Mouse (Mus musculus): ENCODE data around the gene Spo11. TPM values are rescaled to one million over a fixed set of nuclear protein-coding genes. Genes with fewer than 3 reads are reported as not detected.

Spo11 gene
- polyA plus RNA-seq, 1 experiment = not detected

DNA sequence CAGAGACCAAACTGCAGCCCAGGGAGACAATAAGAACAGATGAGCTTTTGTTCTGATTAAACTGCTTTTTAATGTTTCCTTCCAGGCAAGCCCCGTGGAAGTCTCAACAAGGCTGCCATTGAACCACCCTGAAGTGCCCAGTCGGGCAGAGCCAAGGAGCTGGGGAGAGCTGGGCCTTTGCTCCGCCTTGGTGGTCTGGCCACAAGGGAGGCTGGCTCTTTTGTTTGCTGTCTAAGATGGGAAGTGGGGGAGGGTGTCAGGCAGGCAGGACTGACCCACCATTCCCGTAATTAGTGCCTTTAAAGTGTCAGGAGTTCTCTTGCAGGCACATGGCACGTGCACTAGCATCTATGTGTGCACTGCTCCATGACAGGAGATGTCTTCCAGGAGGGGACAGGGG is 18.9 kb upstream of the Spo11 start:
- H3K4me3 ChIP-seq (ENCODE audit: insufficient read depth, low read length) = no peak overlapping the region
- no peak overlapping the region for H3K27ac ChIP-seq (ENCODE audit: insufficient read depth, low read depth, low read length)
- TF ChIP-seq POLR2A (IDR thresholded peaks at IDR 0.05; ENCODE audit: borderline replicate concordance, low read depth, low read length) = no peak
- no peak for TF ChIP-seq CTCF (IDR thresholded peaks at IDR 0.05; ENCODE audit: low read depth, low read length)
- no peaks in the 10 kb centered on the region for H3K4me1 ChIP-seq (ENCODE audit: control insufficient read depth, insufficient read depth, low read length)

DNA sequence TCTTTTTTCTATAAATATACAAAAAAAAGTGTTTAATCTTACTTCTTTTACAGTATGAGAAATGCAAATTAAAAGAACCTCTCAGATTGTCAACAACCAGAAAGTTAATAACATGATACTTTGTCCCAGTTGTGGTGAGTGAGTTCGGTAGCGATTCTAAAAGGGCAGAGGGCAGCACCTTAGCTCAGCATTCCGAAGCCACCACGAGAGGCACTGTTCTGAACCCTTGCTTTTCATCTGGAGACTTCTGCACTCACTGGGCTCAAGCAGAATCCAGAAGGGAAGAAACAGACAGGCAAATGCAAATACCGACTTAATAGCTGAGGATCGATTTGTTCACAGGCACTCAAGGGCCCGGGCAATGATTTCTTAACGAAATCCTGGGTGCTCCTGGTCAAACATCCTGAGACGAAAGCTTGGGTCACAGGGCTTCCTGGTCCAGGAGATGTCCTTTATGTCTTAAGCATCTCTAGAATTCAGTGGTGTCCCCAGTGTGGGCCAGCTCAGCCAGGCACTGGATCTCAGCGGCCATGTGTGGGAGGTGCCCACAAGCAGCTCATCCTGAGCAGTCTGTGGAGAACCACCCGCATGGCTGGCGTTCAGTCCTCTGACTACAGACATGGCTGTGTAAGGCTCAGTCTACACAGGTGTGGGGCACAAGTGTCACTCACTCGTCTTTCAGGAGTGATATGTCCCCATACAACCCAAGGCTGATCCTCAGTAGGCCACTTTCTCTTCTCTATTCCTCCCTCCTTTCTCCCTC is 18.3 kb upstream of the Spo11 start:
- Histone ChIP-seq H3K4me3 (ENCODE audit: insufficient read depth, low read length) (no peak overlapping the region), H3K27ac (ENCODE audit: insufficient read depth, low read depth, low read length) (no peak overlapping the region), H3K4me1 (ENCODE audit: control insufficient read depth, insufficient read depth, low read length) (no peaks in the 10 kb centered on the region)
- TF ChIP-seq CTCF (IDR thresholded peaks at IDR 0.05; ENCODE audit: low read depth, low read length) (no peak), POLR2A (IDR thresholded peaks at IDR 0.05; ENCODE audit: borderline replicate concordance, low read depth, low read length) (no peak)

DNA sequence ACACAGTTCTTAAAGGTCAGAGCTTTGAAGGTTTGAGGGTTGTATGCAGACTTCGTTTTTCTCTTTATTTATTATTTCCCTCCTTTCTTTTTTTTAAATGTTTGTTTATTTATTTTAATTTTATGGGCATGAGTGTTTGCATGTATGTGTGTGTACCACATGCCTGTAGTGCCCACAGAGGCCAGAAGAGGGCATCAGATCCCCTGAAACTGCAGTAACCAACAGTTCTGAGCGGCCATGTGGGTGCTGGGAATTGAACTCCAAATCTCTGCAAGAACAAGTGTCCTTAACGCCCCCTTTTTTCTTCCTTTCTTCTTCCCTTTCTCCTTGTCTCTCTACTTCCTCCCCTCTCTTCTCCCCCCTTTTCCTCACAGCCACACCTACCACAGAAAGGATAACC is 17.1 kb upstream of the Spo11 start:
- no peaks in the 10 kb centered on the region for H3K4me1 ChIP-seq (ENCODE audit: control insufficient read depth, insufficient read depth, low read length)

DNA sequence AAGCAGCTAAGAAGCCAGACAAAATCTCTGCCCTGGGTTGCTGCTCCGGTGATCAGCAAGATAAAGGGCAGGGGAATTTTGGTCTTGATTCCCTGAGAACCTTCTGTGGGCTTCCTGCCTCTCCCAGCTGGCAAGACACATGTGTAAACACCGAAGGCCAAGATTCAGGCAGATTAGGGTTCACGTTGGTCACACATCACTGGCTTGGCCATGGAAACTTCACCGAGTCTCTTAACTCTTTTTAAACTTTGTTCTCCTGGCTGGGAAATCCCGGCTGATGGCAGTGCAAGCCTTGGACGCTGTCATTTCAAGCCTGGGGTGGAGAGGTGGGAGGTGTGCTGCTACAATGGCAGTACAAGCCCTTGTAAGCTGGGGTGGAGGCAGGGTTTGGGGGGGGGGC is 16.3 kb upstream of the Spo11 start:
- Histone ChIP-seq H3K4me1 (ENCODE audit: control insufficient read depth, insufficient read depth, low read length) (no peaks in the 10 kb centered on the region), H3K4me3 (ENCODE audit: insufficient read depth, low read length) (no peak overlapping the region), H3K27ac (ENCODE audit: insufficient read depth, low read depth, low read length) (no peak overlapping the region)
- TF ChIP-seq CTCF (IDR thresholded peaks at IDR 0.05; ENCODE audit: low read depth, low read length) = no peak
- TF ChIP-seq POLR2A (IDR thresholded peaks at IDR 0.05; ENCODE audit: borderline replicate concordance, low read depth, low read length) = no peak

More for the DNA sequence above, 17.1 kb upstream of the Spo11 start:
- Histone ChIP-seq H3K4me3 (ENCODE audit: insufficient read depth, low read length) (no peak overlapping the region), H3K27ac (ENCODE audit: insufficient read depth, low read depth, low read length) (no peak overlapping the region)
- TF ChIP-seq POLR2A (IDR thresholded peaks at IDR 0.05; ENCODE audit: borderline replicate concordance, low read depth, low read length) = no peak
- no peak for TF ChIP-seq CTCF (IDR thresholded peaks at IDR 0.05; ENCODE audit: low read depth, low read length)

DNA sequence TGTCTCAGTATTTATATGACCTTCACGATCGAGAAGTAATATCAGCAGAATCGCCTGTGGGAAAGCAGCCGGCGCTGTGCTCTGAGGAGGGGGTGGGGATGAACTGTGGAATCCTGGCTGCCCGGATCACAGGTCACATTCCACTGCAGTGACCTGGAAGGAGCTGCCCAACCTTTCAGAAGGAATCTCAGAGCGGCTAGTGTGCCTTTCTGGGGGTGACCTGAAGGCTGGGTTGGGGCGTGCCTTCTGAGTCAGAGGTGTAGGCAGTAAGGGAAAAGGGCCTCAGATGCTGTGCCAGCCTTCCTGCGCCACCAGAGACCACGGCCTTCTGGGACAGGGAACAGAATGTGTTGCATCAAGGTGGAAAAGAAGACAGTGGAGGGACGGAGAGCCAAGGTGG is 12.3 kb upstream of the Spo11 start:
- no peaks in the 10 kb centered on the region for H3K4me1 ChIP-seq (ENCODE audit: control insufficient read depth, insufficient read depth, low read length)
- H3K27ac ChIP-seq (ENCODE audit: insufficient read depth, low read depth, low read length) = no peak overlapping the region
- H3K4me3 ChIP-seq (ENCODE audit: insufficient read depth, low read length) = no peak overlapping the region
- TF ChIP-seq POLR2A (IDR thresholded peaks at IDR 0.05; ENCODE audit: borderline replicate concordance, low read depth, low read length) (no peak), CTCF (IDR thresholded peaks at IDR 0.05; ENCODE audit: low read depth, low read length) (no peak)

DNA sequence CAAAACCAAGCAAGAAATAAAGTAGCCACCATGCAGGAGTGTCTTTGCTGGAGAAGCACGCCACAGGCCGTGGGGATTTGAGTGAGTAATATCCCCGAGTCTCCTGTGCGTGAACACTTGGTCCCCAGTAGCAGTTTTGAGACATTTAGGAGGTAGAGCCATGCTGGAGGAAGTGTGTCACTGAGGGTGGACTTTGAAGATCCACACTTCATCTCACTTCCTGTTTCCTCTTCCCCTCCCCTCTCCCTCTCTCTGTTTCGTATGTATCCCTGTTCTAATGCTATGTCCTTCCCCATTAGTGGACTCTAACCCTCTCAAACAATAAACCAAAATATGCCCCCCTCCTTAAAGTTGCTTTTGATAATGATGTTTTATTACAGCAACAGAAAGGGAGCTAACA is 11.0 kb upstream of the Spo11 start:
- Histone ChIP-seq H3K4me3 (ENCODE audit: insufficient read depth, low read length) (no peak overlapping the region), H3K27ac (ENCODE audit: insufficient read depth, low read depth, low read length) (no peak overlapping the region), H3K4me1 (ENCODE audit: control insufficient read depth, insufficient read depth, low read length) (no peaks in the 10 kb centered on the region)
- TF ChIP-seq POLR2A (IDR thresholded peaks at IDR 0.05; ENCODE audit: borderline replicate concordance, low read depth, low read length) = no peak
- TF ChIP-seq CTCF (IDR thresholded peaks at IDR 0.05; ENCODE audit: low read depth, low read length) = no peak

DNA sequence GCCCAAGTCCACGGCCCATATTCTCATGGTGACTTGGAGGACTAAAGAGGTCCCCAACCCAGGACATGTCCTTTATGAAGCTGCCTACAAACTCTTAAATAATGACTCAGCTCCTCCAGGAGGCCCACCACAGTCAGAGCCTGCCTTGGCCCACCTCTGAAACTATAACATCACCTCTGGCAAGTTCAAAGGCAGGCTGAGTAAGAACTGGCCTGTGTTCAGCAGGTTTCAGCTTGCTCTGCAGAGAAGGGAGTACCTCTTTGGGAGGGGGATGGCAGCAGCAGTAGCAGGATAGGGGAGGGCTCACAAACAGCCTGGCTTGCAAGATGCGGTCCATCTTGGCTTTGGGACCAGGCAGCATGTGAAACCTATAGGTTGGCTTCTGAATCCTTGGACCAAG is 5.6 kb upstream of the Spo11 start:
- no peak overlapping the region for H3K4me3 ChIP-seq (ENCODE audit: insufficient read depth, low read length)
- H3K4me1 ChIP-seq (ENCODE audit: control insufficient read depth, insufficient read depth, low read length) = peaks cover 1% of the 10 kb centered on the region
- TF ChIP-seq CTCF (IDR thresholded peaks at IDR 0.05; ENCODE audit: low read depth, low read length) (no peak), POLR2A (IDR thresholded peaks at IDR 0.05; ENCODE audit: borderline replicate concordance, low read depth, low read length) (no peak)
- no peak overlapping the region for H3K27ac ChIP-seq (ENCODE audit: insufficient read depth, low read depth, low read length)

DNA sequence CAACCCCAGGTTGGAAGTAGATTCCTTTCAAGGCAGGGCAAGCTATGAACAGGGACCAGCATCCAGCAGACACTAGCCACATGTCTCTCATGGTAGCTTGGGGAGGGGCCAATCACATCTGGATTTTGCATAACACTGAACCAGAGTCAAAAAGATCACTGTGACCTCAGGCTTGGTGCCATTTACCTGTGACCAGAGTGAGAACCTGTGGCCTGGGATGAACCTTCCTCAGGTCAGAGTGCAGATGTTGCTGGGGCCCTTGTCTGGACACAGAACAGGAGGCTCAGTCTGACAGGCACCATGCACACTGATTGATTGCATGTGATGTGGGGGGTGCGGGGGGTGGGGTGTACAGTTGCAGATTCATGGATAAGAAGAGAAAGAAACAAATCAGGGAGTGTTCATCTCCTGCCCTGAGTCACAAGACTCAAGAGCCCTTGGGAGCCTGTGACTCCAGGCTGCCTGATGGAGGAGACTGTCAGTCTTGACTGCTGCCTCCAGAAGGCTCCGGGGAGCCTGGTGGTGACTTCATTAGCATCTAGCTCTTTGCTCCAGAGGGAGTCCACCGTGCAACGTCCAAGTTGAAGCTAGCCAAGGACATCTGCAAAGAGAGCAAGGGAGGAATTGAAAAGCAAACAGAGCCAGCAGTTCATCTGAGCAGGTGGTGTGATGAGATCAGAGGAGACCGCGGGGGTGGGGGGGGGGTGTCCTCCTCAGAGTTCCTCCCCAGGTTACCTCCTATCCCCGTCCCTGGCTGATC is 3.5 kb upstream of the Spo11 start:
- Histone ChIP-seq H3K4me3 (ENCODE audit: insufficient read depth, low read length) (no peak overlapping the region), H3K4me1 (ENCODE audit: control insufficient read depth, insufficient read depth, low read length) (peaks cover 6% of the 10 kb centered on the region), H3K27ac (ENCODE audit: insufficient read depth, low read depth, low read length) (no peak overlapping the region)
- TF ChIP-seq POLR2A (IDR thresholded peaks at IDR 0.05; ENCODE audit: borderline replicate concordance, low read depth, low read length) (no peak), CTCF (IDR thresholded peaks at IDR 0.05; ENCODE audit: low read depth, low read length) (no peak)

DNA sequence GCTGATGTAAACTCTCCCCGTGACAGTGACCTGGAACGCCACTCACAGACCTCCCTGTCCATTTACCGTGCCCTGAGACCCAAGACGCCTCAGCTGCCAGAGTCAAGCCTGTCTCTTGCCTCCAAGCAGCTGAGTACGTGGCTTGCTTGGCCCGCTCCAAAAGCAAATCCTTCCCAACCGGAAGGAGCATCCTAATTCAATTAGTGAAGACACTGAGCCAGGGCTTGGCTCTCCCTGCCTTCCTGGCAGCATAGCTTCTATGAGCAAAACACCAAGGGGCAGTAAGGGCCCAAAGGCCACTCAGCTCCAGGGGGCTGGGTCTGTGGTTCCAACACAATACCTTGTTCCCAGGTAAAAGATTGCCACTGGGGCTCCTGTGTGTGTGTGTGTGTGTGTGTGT is 2.8 kb upstream of the Spo11 start:
- Histone ChIP-seq H3K4me1 (ENCODE audit: control insufficient read depth, insufficient read depth, low read length) (peaks cover 6% of the 10 kb centered on the region), H3K27ac (ENCODE audit: insufficient read depth, low read depth, low read length) (no peak overlapping the region), H3K4me3 (ENCODE audit: insufficient read depth, low read length) (no peak overlapping the region)
- TF ChIP-seq CTCF (IDR thresholded peaks at IDR 0.05; ENCODE audit: low read depth, low read length) = no peak
- TF ChIP-seq POLR2A (IDR thresholded peaks at IDR 0.05; ENCODE audit: borderline replicate concordance, low read depth, low read length) = no peak

DNA sequence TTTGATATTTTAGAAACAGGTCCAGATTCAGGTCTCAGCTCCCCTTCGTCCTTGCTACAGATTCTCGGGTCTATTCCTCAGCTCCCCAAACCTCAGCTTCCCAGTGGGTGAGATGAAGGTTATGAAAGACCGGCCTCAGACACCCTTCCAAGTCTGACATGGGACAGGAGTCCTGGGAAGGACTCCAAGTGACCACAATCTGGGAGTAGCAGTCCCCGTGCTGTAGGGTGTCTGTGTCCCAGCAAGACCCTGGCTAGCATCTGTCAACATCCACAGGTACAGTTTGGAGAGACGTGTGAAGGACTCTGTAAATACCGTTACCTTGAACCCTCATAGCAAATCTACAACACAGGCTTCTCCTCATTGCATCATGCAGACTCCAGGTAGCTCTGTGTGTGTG is 2.3 kb upstream of the Spo11 start:
- Histone ChIP-seq H3K27ac (ENCODE audit: insufficient read depth, low read depth, low read length) (no peak overlapping the region), H3K4me1 (ENCODE audit: control insufficient read depth, insufficient read depth, low read length) (peaks cover 6% of the 10 kb centered on the region), H3K4me3 (ENCODE audit: insufficient read depth, low read length) (no peak overlapping the region)
- no peak for TF ChIP-seq POLR2A (IDR thresholded peaks at IDR 0.05; ENCODE audit: borderline replicate concordance, low read depth, low read length)
- no peak for TF ChIP-seq CTCF (IDR thresholded peaks at IDR 0.05; ENCODE audit: low read depth, low read length)
